Mouse (Mus musculus) kidney, embryonic 14.5 days (tissue): ENCODE data around the gene Agap1. TPM values are rescaled to one million over a fixed set of nuclear protein-coding genes. Genes with fewer than 3 reads are reported as not detected.
"Not testable (repeated sequence)": the region's sequence is repeated elsewhere in the genome, so short reads cannot be mapped to it uniquely, and the experiment has no call there.

Experiments used
- ATAC-seq: fragments of 200-750 bp; cut with Nextera tagmentation; 2 replicates; pipeline ENCODE4 v1.8.0; 2017; ENCODE audit warnings: moderate number of reproducible peaks, mild to moderate bottlenecking, moderate TSS enrichment, moderate library complexity; ENCODE audit not compliant: low FRiP score, low TSS enrichment
- H3K27ac ChIP-seq: fragments of 300-500 bp; sonication (generic); 2 replicates; pipeline ENCODE4 v1.5.1; 2014; ENCODE audit warnings: low read depth, mild to moderate bottlenecking, low read length, moderate library complexity, mixed read lengths
- H3K27me3 ChIP-seq: fragments of 300-500 bp; sonication (generic); 2 replicates; pipeline ENCODE4 v1.6.1; 2014; ENCODE audit warnings: mild to moderate bottlenecking, low read length; ENCODE audit not compliant: control insufficient read depth, insufficient read depth
- H3K36me3 ChIP-seq: fragments of 300-500 bp; sonication (generic); 2 replicates; pipeline ENCODE4 v1.6.1; 2014; ENCODE audit warnings: low read length, mixed read lengths; ENCODE audit not compliant: control insufficient read depth, insufficient read depth
- H3K4me1 ChIP-seq: fragments of 300-500 bp; sonication (generic); 2 replicates; pipeline ENCODE4 v1.6.1; 2014; ENCODE audit warnings: low read length, mixed read lengths; ENCODE audit not compliant: control insufficient read depth, insufficient read depth
- H3K4me2 ChIP-seq: fragments of 300-500 bp; sonication (generic); replicated peaks from 2 replicates; pipeline ENCODE4 v1.6.1; 2014; ENCODE audit warnings: low read depth, mild to moderate bottlenecking, low read length
- H3K4me3 ChIP-seq: fragments of 300-500 bp; sonication (generic); 2 replicates; pipeline ENCODE4 v1.5.1; 2014; ENCODE audit warnings: mild to moderate bottlenecking, low read length
- H3K9ac ChIP-seq: fragments of 300-500 bp; sonication (generic); 2 replicates; pipeline ENCODE4 v1.6.1; 2014; ENCODE audit warnings: low read depth, mild to moderate bottlenecking, low read length, moderate library complexity
- H3K9me3 ChIP-seq: fragments of 300-500 bp; sonication (generic); 2 replicates; pipeline ENCODE4 v1.6.1; 2016; ENCODE audit warnings: low read length; ENCODE audit not compliant: control insufficient read depth
- WGBS: fragments of 180-500 bp; shearing (Covaris S2); extraction: QIAGEN DNeasy Blood & Tissue Kit; methylation state at CpG from one replicate; pipeline ENCODE4 v1.1.7; 2014; 5-methylcytosine and 5-hydroxymethylcytosine counted together
- polyA plus RNA-seq: library from polyadenylated mRNA; unstranded; fragments of >200 nt; fragmentation: Nextera tagmentation; extraction: Ambion mirVana; gene quantifications from 2 replicates; pipeline ENCODE4 v1.2.1, GENCODE M21; 2014

The Agap1 gene
- polyA plus RNA-seq, 1 experiment from 2014 or later: 19.3 TPM

DNA sequence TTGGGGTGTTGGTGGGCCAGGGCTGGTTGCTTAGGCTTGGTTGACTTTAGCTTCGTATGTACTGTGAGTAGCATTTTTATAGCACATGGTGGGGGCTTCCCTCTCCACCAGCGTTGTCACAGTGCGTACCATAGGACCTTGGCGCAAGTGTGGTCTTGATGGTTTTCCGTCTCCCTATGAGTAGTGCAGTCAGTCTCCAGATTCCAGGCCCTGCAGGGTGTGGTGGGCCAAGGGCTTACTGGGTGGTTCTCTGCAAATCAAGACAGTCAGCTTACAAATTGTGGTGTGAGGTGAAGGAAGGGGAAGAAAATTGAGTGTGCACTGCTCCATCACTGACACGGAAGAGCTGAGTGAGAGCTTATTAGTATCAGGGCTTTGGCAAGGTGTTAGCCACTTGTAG lies 32.3 kb downstream of the Agap1 start:
- Histone ChIP-seq H3K36me3 (no peaks in the 10 kb centered on the region), H3K4me3 (no peak overlapping the region), H3K4me2 (no peak overlapping the region), H3K9me3 (no peaks in the 10 kb centered on the region), H3K27me3 (no peaks in the 10 kb centered on the region), H3K4me1 (peaks cover 9% of the 10 kb centered on the region; the same call in 1 of the 2 replicates), H3K27ac (no peak overlapping the region), H3K9ac (no peak overlapping the region)
- ATAC-seq: no peak
- 88% methylated on average over 6 of the region's 6 CpGs for WGBS

DNA sequence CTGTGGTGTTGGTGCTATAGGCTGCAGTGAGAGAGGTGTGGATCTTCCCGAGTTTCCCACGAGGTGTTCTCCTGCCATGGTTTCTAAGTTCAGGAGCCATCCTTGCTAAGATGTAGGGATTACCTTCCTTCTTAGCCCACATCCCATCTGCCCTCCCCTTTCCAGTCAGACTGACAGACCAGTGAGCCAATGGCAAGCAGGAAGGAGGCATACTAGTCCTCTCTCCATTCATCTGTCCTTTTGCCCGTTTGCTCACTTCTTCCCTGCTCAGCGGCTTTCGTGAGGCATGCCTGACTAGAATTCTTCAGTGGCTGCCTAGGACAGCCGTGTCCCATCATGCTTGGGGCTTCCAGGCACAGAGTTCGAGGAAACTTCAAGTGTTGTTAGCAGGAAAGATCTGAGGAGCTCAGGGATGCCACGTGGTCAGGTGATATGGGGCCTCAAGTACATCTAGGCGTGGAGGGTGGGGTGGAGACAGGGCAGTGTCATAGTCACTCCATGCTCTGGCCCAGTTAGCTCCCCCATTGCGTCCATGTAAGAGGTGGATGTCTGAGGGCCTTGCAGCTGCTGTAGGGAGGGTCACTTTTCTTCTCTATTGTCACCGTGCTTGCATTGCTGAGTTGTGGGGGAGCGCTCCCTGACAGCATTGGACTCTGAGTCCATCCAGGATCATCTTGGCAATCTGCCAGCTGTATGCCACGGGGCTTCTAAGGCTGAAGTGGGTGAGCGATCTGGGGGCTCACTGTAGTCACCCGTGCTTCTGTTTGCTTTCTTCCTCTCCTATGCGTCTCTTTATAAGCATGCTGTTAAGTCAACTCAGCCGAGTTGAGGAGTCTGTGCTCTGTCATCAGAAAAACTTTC lies 34.7 kb downstream of the Agap1 start:
- Histone ChIP-seq H3K36me3 (no peaks in the 10 kb centered on the region), H3K4me3 (no peak overlapping the region), H3K4me1 (peaks cover 4% of the 10 kb centered on the region; the same call in 1 of the 2 replicates), H3K9me3 (no peaks in the 10 kb centered on the region), H3K27ac (no peak overlapping the region), H3K9ac (no peak overlapping the region), H3K4me2 (no peak overlapping the region), H3K27me3 (no peaks in the 10 kb centered on the region)
- peak; percentile 43; the same call in 1 of the 2 replicates for ATAC-seq
- 66% methylated on average over 17 of the region's 17 CpGs for WGBS

DNA sequence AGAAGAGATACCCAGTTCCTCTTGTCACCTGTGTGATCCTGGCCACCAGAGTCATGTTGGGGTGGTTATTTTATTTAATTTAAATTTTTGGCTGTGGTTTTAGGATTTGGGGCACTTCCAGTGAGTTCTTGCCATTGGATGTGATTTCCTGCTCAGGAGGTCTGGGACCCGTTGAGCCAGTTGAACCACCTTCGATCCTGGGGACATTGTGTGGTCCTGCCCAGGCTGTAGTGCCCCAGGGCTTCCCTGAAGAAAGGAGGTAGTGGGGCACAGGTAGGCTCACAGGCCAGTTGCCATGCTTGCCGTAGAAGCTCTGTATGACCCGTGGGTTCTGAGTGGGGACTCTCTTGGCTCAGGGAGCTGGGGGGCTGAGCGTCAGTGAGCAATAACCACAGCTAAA lies 38.6 kb downstream of the Agap1 start:
- Histone ChIP-seq H3K9me3 (no peaks in the 10 kb centered on the region), H3K9ac (no peak overlapping the region), H3K36me3 (no peaks in the 10 kb centered on the region), H3K4me3 (no peak overlapping the region), H3K4me2 (no peak overlapping the region), H3K4me1 (peaks cover 4% of the 10 kb centered on the region; the same call in 1 of the 2 replicates), H3K27me3 (no peaks in the 10 kb centered on the region), H3K27ac (no peak overlapping the region)
- ATAC-seq: no peak
- WGBS: 80% methylated on average over 5 of the region's 5 CpGs

DNA sequence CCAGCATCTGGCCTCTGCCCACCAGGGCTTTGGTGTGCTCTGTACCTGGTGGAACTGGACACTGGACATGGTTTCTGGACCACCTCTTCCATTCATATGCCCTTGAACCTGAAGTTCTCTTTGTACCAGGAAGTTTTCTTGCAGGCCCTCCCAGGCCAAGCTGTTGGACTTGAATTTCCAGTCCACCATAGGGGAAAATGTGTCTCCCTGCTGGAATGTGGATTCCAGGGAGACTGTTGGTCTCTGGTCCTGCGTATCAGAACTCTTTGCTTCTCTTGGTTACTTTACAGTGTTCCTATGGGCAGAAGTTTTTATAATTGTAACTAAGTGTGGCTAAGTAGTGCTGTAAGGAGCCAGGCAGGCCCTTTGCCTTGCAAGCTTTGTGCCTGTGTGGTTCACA lies 40.2 kb downstream of the Agap1 start:
- H3K27ac ChIP-seq: no peak overlapping the region
- no peak for ATAC-seq

DNA sequence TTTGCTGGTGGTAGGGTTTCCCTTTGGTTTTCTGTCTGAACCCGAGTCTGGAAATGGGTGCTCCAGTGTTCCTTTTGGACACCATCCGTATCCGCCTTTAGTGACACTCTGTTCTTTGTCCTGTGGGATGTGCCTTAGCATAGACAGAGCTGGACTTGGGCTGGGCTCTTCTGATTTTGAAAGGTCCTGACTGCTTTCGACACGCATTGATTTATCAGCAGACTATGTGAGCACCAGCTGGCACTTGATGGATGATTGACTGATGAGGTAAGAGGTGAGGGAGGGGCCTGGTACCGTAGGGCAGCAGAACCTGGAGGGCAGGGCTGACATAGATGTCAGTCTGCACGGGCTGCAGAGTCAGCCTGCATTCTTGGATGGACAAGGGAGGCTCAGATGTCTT lies 41.6 kb downstream of the Agap1 start:
- Histone ChIP-seq H3K27me3 (no peaks in the 10 kb centered on the region), H3K9ac (no peak overlapping the region), H3K36me3 (no peaks in the 10 kb centered on the region), H3K9me3 (no peaks in the 10 kb centered on the region), H3K4me1 (no peaks in the 10 kb centered on the region; the same call in 1 of the 2 replicates), H3K4me2 (no peak overlapping the region), H3K27ac (no peak overlapping the region), H3K4me3 (no peak overlapping the region)
- ATAC-seq: no peak
- 72% methylated on average over 7 of the region's 7 CpGs for WGBS

More for the DNA sequence above, 40.2 kb downstream of the Agap1 start:
- no peak overlapping the region for H3K4me2 ChIP-seq
- no peak overlapping the region for H3K4me3 ChIP-seq
- H3K9me3 ChIP-seq: no peaks in the 10 kb centered on the region
- no peak overlapping the region for H3K9ac ChIP-seq
- whole genome bisulfite sequencing: 85% methylated on average over 1 of the region's 1 CpGs
- H3K4me1 ChIP-seq: no peaks in the 10 kb centered on the region; the same call in 1 of the 2 replicates
- no peaks in the 10 kb centered on the region for H3K36me3 ChIP-seq
- H3K27me3 ChIP-seq: no peaks in the 10 kb centered on the region

DNA sequence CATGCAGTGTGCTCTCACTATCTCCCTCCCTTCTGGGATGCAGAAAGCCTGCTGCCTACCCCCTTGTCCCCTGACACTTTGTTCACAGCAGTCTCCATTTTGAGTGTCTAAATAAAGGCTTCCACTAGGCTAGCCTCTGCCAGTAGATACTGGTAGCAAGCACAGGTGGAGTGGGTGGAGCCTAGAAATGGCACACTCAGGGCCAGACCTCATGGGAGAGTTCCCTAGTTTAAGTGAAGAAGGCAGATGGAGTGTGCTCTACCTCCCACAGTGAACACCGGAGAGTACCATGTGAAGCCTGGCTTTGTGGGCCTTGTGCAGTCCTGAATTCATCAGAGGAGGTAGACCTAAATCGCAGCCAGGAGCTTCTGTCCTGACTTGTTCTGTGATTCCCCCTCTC lies 46.3 kb downstream of the Agap1 start:
- H3K4me3 ChIP-seq: no peak overlapping the region
- H3K9me3 ChIP-seq: no peaks in the 10 kb centered on the region
- ATAC-seq: no peak
- H3K4me2 ChIP-seq: no peak overlapping the region
- H3K27me3 ChIP-seq: no peaks in the 10 kb centered on the region
- H3K36me3 ChIP-seq: no peaks in the 10 kb centered on the region
- no peak overlapping the region for H3K27ac ChIP-seq
- 88% methylated on average over 2 of the region's 2 CpGs for WGBS
- H3K4me1 ChIP-seq: no peaks in the 10 kb centered on the region; the same call in 1 of the 2 replicates
- no peak overlapping the region for H3K9ac ChIP-seq

DNA sequence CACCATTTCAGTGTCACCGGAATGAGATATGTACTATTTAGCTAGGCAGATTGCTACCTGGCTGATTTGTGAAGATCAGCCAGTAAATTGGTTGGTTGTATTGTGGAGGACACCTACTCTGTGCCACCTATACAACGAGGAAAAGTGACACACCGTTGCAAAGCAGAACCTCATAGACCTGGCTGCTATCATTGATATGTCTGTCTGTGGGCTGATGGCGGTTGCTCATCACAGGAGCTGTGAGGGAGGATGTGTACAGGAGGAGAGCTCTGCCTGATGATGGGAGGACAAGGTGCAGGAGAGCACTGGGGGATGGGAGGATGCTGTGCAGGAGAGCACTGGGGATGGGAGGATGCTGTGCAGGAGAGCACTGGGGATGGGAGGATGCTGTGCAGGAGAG lies 46.7 kb downstream of the Agap1 start:
- ATAC-seq: no peak
- Histone ChIP-seq H3K27me3 (no peaks in the 10 kb centered on the region), H3K4me1 (no peaks in the 10 kb centered on the region), H3K27ac (no peak overlapping the region), H3K4me2 (no peak overlapping the region), H3K4me3 (no peak overlapping the region), H3K9me3 (no peaks in the 10 kb centered on the region), H3K9ac (no peak overlapping the region), H3K36me3 (no peaks in the 10 kb centered on the region)
- 85% methylated on average over 4 of the region's 4 CpGs for WGBS

DNA sequence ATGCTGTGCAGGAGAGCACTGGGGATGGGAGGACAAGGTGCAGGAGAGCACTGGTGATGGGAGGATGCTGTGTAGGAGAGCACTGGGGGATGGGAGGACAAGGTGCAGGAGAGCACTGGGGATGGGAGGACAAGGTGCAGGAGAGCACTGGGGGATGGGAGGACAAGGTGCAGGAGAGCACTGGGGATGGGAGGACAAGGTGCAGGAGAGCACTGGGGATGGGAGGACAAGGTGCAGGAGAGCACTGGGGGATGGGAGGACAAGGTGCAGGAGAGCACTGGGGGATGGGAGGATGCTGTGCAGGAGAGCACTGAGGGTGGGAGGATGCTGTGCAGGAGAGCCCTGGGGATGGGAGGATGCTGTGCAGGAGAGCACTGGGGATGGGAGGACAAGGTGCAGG lies 47.3 kb downstream of the Agap1 start:
- not testable (repeated sequence) for H3K27me3 ChIP-seq, H3K4me3 ChIP-seq, H3K4me2 ChIP-seq, ATAC-seq, H3K36me3 ChIP-seq, H3K4me1 ChIP-seq, H3K9ac ChIP-seq, H3K9me3 ChIP-seq, H3K27ac ChIP-seq

DNA sequence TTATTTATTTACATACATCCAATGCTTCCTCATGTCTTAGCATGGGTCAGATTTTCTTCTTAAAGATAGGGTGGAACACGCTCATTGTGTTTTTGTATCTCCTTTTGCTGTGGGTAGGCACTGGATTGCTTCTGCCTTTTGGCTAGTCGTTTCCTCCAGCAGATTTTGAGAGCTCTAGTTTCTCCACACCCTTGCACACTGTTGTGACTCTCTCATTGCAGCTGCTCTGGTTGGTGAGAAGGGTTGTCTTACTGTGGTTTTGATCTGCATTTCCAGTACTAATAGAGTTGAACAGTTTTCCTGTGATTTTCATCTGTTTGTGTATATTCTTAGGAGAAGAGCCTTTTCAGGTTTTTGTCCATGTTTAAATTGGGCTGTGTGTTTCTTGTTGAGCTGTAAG lies 54.6 kb downstream of the Agap1 start:
- ATAC-seq: no peak

More for the DNA sequence above, 54.6 kb downstream of the Agap1 start:
- Histone ChIP-seq H3K4me3 (no peak overlapping the region), H3K4me2 (no peak overlapping the region), H3K27me3 (no peaks in the 10 kb centered on the region), H3K9me3 (no peaks in the 10 kb centered on the region), H3K4me1 (peaks cover 3% of the 10 kb centered on the region; the same call in 1 of the 2 replicates), H3K27ac (no peak overlapping the region), H3K36me3 (no peaks in the 10 kb centered on the region), H3K9ac (no peak overlapping the region)
- WGBS: 53% methylated on average over 2 of the region's 2 CpGs
